Mouse (Mus musculus) MEL (cell line): ENCODE data around the gene Naa80. TPM values are rescaled to one million over a fixed set of nuclear protein-coding genes. Genes with fewer than 3 reads are reported as not detected.

Experiments
- DNase-seq: peaks from one replicate; pipeline ENCODE4 v3.0.0; 2011; ENCODE audit warnings: low read depth, low spot score
- H3K27ac ChIP-seq: 2 replicates; pipeline ENCODE4 v1.5.1; 2012; ENCODE audit warnings: low read depth, mild to moderate bottlenecking, control low read depth, low read length, moderate library complexity; ENCODE audit not compliant: control insufficient read depth
- H3K27me3 ChIP-seq, 2 experiments: fragments of 150-350 bp in 1 of 2; sonication (generic) in 1 of 2; 2 replicates each; pipeline ENCODE4 v1.6.1; 2012; ENCODE audit warnings: low read length in 2 of 2, mild to moderate bottlenecking in 2 of 2, improper control_type of control experiment in 1 of 2, moderate library complexity in 1 of 2; ENCODE audit not compliant: insufficient read depth in 2 of 2, control insufficient read depth in 1 of 2
- H3K36me3 ChIP-seq, 2 experiments: 2 replicates each; pipeline ENCODE4 v1.6.1; 2012 to 2014; ENCODE audit warnings: low read length in 2 of 2, improper control_type of control experiment in 1 of 2, inconsistent platforms in 1 of 2, mild to moderate bottlenecking in 1 of 2; ENCODE audit not compliant: insufficient read depth in 2 of 2, control insufficient read depth in 1 of 2
- H3K4me1 ChIP-seq, 2 experiments: fragments of 150-350 bp in 1 of 2; sonication (generic) in 1 of 2; 2 replicates each; pipeline ENCODE4 v1.6.1; 2012; ENCODE audit warnings: low read length in 2 of 2, improper control_type of control experiment in 1 of 2, mild to moderate bottlenecking in 1 of 2; ENCODE audit not compliant: insufficient read depth in 2 of 2, control insufficient read depth in 1 of 2
- H3K4me3 ChIP-seq, 2 experiments: fragments of 150-350 bp in 1 of 2; sonication (generic) in 1 of 2; 2 replicates each; pipeline ENCODE4 v1.5.1; 2012; ENCODE audit warnings: low read depth in 2 of 2, low read length in 2 of 2, mild to moderate bottlenecking in 2 of 2, moderate library complexity in 2 of 2, control low read depth in 1 of 2, improper control_type of control experiment in 1 of 2; ENCODE audit not compliant: control insufficient read depth in 1 of 2, insufficient read depth in 1 of 2
- H3K79me2 ChIP-seq: 2 replicates; pipeline ENCODE4 v1.6.1; 2012; ENCODE audit warnings: mild to moderate bottlenecking, low read length, moderate library complexity; ENCODE audit not compliant: control insufficient read depth, poor library complexity, insufficient read depth
- H3K9ac ChIP-seq: 2 replicates; pipeline ENCODE4 v1.6.1; 2012; ENCODE audit warnings: low read depth, mild to moderate bottlenecking, control low read depth, low read length, moderate library complexity; ENCODE audit not compliant: control insufficient read depth, poor library complexity, severe bottlenecking
- H3K9me3 ChIP-seq: fragments of 150-350 bp; sonication (generic); replicated peaks from 2 replicates; pipeline ENCODE4 v1.6.1; 2012; ENCODE audit warnings: mild to moderate bottlenecking, low read length, improper control_type of control experiment, moderate library complexity; ENCODE audit not compliant: insufficient read depth
- BHLHE40 ChIP-seq: IDR thresholded peaks from 2 replicates; pipeline ENCODE4 v1.6.1; 2012; ENCODE audit warnings: low read depth, mild to moderate bottlenecking, inconsistent platforms, low read length, improper control_type of control experiment, borderline replicate concordance
- CHD1 ChIP-seq: IDR thresholded peaks from 2 replicates; pipeline ENCODE4 v1.6.1; 2012; ENCODE audit warnings: low read depth, mild to moderate bottlenecking, inconsistent platforms, low read length, improper control_type of control experiment
- CHD2 ChIP-seq: IDR thresholded peaks from 2 replicates; pipeline ENCODE4 v1.6.1; 2011; ENCODE audit warnings: low read length, improper control_type of control experiment
- CTCF ChIP-seq, 3 experiments: IDR thresholded peaks in 2 of 3; conservative IDR thresholded peaks in 1 of 3; 2 replicates each; pipeline ENCODE4 v1.5.1; 2011 to 2012; ENCODE audit warnings: low read length in 3 of 3, low read depth in 2 of 3, mild to moderate bottlenecking in 2 of 3, improper control_type of control experiment in 1 of 3, inconsistent platforms in 1 of 3, mixed read lengths in 1 of 3, moderate library complexity in 1 of 3; ENCODE audit not compliant: control insufficient read depth in 1 of 3, insufficient read depth in 1 of 3, poor library complexity in 1 of 3, severe bottlenecking in 1 of 3
- ELF1 ChIP-seq: IDR thresholded peaks from 2 replicates; pipeline ENCODE4 v1.6.1; 2014; ENCODE audit warnings: low read depth, mild to moderate bottlenecking, inconsistent platforms, low read length, improper control_type of control experiment, moderate library complexity
- EP300 ChIP-seq, 2 experiments: IDR thresholded peaks; 2 replicates each; pipeline ENCODE4 v1.6.1; 2011; ENCODE audit warnings: improper control_type of control experiment in 2 of 2, low read length in 2 of 2, low read depth in 1 of 2, mild to moderate bottlenecking in 1 of 2
- ETS1 ChIP-seq: IDR thresholded peaks from 2 replicates; pipeline ENCODE4 v1.6.1; 2012; ENCODE audit warnings: low read depth, mild to moderate bottlenecking, inconsistent platforms, low read length, improper control_type of control experiment, moderate library complexity
- GATA1 ChIP-seq: IDR thresholded peaks from 2 replicates; pipeline ENCODE4 v1.6.1; 2011; ENCODE audit warnings: low read depth, low read length, improper control_type of control experiment
- HCFC1 ChIP-seq: IDR thresholded peaks from 2 replicates; pipeline ENCODE4 v1.6.1; 2012; ENCODE audit warnings: low read depth, mild to moderate bottlenecking, inconsistent platforms, low read length, improper control_type of control experiment, moderate library complexity
- JUND ChIP-seq: IDR thresholded peaks from 2 replicates; pipeline ENCODE4 v1.6.1; 2011; ENCODE audit warnings: low read depth, mild to moderate bottlenecking, improper control_type of control experiment, low read length
- MAFK ChIP-seq: IDR thresholded peaks from 2 replicates; pipeline ENCODE4 v1.6.1; 2011; ENCODE audit warnings: low read depth, mild to moderate bottlenecking, low read length, improper control_type of control experiment, borderline replicate concordance
- MAX ChIP-seq: IDR thresholded peaks from 2 replicates; pipeline ENCODE4 v1.6.1; 2011; ENCODE audit warnings: low read length, improper control_type of control experiment
- MEF2A ChIP-seq: IDR thresholded peaks from 2 replicates; pipeline ENCODE4 v1.6.1; 2014; ENCODE audit warnings: low read depth, mild to moderate bottlenecking, inconsistent platforms, low read length, improper control_type of control experiment; ENCODE audit not compliant: poor library complexity, insufficient replicate concordance, severe bottlenecking; ENCODE audit errors: extremely low read depth
- MXI1 ChIP-seq: IDR thresholded peaks from 2 replicates; pipeline ENCODE4 v1.6.1; 2011; ENCODE audit warnings: mild to moderate bottlenecking, low read depth, low read length, improper control_type of control experiment
- MYB ChIP-seq: IDR thresholded peaks from 2 replicates; pipeline ENCODE4 v1.6.1; 2011; ENCODE audit warnings: mild to moderate bottlenecking, low read depth, low read length, improper control_type of control experiment
- NELFE ChIP-seq: IDR thresholded peaks from 2 replicates; pipeline ENCODE4 v1.6.1; 2011; ENCODE audit warnings: low read depth, low read length, improper control_type of control experiment
- NRF1 ChIP-seq: IDR thresholded peaks from 2 replicates; pipeline ENCODE4 v1.6.1; 2014; ENCODE audit warnings: low read depth, mild to moderate bottlenecking, inconsistent platforms, low read length, improper control_type of control experiment, moderate library complexity; ENCODE audit not compliant: poor library complexity, insufficient read depth, severe bottlenecking
- POLR2A ChIP-seq, 2 experiments: IDR thresholded peaks; 2 replicates each; pipeline ENCODE4 v1.6.1; 2011 to 2012; ENCODE audit warnings: low read length in 2 of 2, mild to moderate bottlenecking in 2 of 2, control low read depth in 1 of 2, improper control_type of control experiment in 1 of 2, low read depth in 1 of 2, moderate library complexity in 1 of 2; ENCODE audit not compliant: control insufficient read depth in 1 of 2, insufficient read depth in 1 of 2, poor library complexity in 1 of 2
- POLR2AphosphoS2 ChIP-seq: IDR thresholded peaks from 2 replicates; pipeline ENCODE4 v1.6.1; 2011; ENCODE audit warnings: low read length, improper control_type of control experiment
- POLR2AphosphoS5 ChIP-seq: IDR thresholded peaks from 2 replicates; pipeline ENCODE4 v1.6.1; 2012; ENCODE audit warnings: low read depth, borderline replicate concordance, mild to moderate bottlenecking, inconsistent platforms, low read length, moderate library complexity, mixed read lengths
- RAD21 ChIP-seq: IDR thresholded peaks from 2 replicates; pipeline ENCODE4 v1.6.1; 2011; ENCODE audit warnings: mild to moderate bottlenecking, low read depth, low read length, improper control_type of control experiment
- RCOR1 ChIP-seq: IDR thresholded peaks from 2 replicates; pipeline ENCODE4 v1.6.1; 2012; ENCODE audit warnings: low read depth, mild to moderate bottlenecking, inconsistent platforms, low read length, improper control_type of control experiment
- SIN3A ChIP-seq: IDR thresholded peaks from 2 replicates; pipeline ENCODE4 v1.6.1; 2012; ENCODE audit warnings: low read length, improper control_type of control experiment, inconsistent platforms
- TBP ChIP-seq: IDR thresholded peaks from 2 replicates; pipeline ENCODE4 v1.8.0; 2011; ENCODE audit warnings: low read depth, low read length, improper control_type of control experiment
- UBTF ChIP-seq: IDR thresholded peaks from 2 replicates; pipeline ENCODE4 v1.6.1; 2012; ENCODE audit warnings: low read depth, mild to moderate bottlenecking, inconsistent platforms, low read length, improper control_type of control experiment, moderate library complexity, borderline replicate concordance; ENCODE audit not compliant: insufficient read depth
- USF1 ChIP-seq: IDR thresholded peaks from 2 replicates; pipeline ENCODE4 v1.6.1; 2014; ENCODE audit warnings: low read depth, mild to moderate bottlenecking, inconsistent platforms, low read length, improper control_type of control experiment, moderate library complexity
- USF2 ChIP-seq, 2 experiments: IDR thresholded peaks; 2 replicates each; pipeline ENCODE4 v1.6.1; 2011 to 2012; ENCODE audit warnings: improper control_type of control experiment in 2 of 2, low read length in 2 of 2, borderline replicate concordance in 1 of 2, inconsistent platforms in 1 of 2, low read depth in 1 of 2, mild to moderate bottlenecking in 1 of 2; ENCODE audit not compliant: insufficient read depth in 1 of 2
- ZC3H11A ChIP-seq: IDR thresholded peaks from 2 replicates; pipeline ENCODE4 v1.6.1; 2012; ENCODE audit warnings: low read depth, mild to moderate bottlenecking, inconsistent platforms, low read length, improper control_type of control experiment
- ZMIZ1 ChIP-seq: IDR thresholded peaks from 2 replicates; pipeline ENCODE4 v1.6.1; 2012; ENCODE audit warnings: low read depth, mild to moderate bottlenecking, inconsistent platforms, low read length, improper control_type of control experiment, moderate library complexity
- polyA plus RNA-seq, 2 experiments: library from polyadenylated mRNA; stranded (reverse) in 1 of 2; unstranded in 1 of 2; fragments of >175 nt in 1 of 2; fragments of >200 nt in 1 of 2; gene quantifications; 2 replicates each; pipeline versions ENCODE4 v1.2.1 to v1.2.4; 2012; ENCODE audit warnings: low replicate concordance in 2 of 2, low read depth in 1 of 2; ENCODE audit not compliant: insufficient read length in 2 of 2, insufficient read depth in 1 of 2, missing spikeins in 1 of 2
- total RNA-seq: library from RNA; depleted of rRNA; stranded (reverse); fragments of 300-350 nt; gene quantifications from 2 replicates; pipeline ENCODE4 v1.2.3, GENCODE M21; 2012

Gene Naa80
- total and polyA plus RNA-seq, 3 experiments: 14.3 to 74.0 TPM; not detected in 1

DNA sequence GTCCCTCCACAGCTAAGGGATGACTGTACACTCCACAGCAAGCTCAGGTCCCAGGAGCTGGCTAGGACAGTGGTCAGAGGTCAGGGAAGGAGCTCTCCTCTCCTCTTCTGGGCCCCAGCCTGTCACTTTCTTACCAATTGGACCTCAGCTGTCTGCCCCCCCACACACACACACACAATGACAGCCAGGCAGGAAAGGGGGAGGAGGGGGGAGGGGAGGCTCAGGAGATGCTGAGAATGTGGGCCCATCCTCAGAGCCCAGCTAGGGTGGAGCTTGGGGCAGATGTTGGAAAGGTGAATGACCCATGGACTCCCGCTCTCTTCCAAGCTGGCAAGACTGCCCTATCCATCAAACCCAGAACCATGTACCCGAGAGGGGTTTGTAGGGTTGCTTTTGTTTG lies 28.3 kb downstream of the Naa80 start:
- H3K27me3 ChIP-seq: no peaks in the 10 kb centered on the region
- H3K9ac ChIP-seq: no peak overlapping the region
- H3K27ac ChIP-seq: no peak overlapping the region
- TF ChIP-seq NRF1 (no peak), MYB (no peak), MAX (no peak), HCFC1 (no peak), MEF2A (no peak), POLR2AphosphoS2 (no peak), GATA1 (no peak), RAD21 (no peak), BHLHE40 (no peak), SIN3A (no peak), USF2 (IDR thresholded peaks at IDR 0.05; ENCODE audit: borderline replicate concordance in 1 of 2, insufficient read depth in 1 of 2, low read depth in 1 of 2, low read length in 2 of 2) (no peak), MAFK (no peak), RCOR1 (no peak), CHD2 (no peak), MXI1 (no peak), CTCF (IDR thresholded peaks at IDR 0.05 in 2 of 3, conservative IDR thresholded peaks at IDR 0.05 in 1 of 3; ENCODE audit: control insufficient read depth in 1 of 3, insufficient read depth in 1 of 3, low read depth in 2 of 3, low read length in 3 of 3, poor library complexity in 1 of 3, severe bottlenecking in 1 of 3) (no peak), JUND (no peak), POLR2A (IDR thresholded peaks at IDR 0.05; ENCODE audit: control insufficient read depth in 1 of 2, insufficient read depth in 1 of 2, low read depth in 1 of 2, low read length in 2 of 2, poor library complexity in 1 of 2) (no peak)
- no peaks in the 10 kb centered on the region; the same call in 1 of the 2 replicates for H3K79me2 ChIP-seq
- H3K4me1 ChIP-seq: peaks cover 2 to 29% of the 10 kb centered on the region in 2 experiments; a peak in 3 of 4 replicates
- no peak overlapping the region for H3K4me3 ChIP-seq
- DNase-seq: no peak
- no peaks in the 10 kb centered on the region for H3K9me3 ChIP-seq
- peaks cover 0 to 14% of the 10 kb centered on the region in 2 experiments; a peak in 2 of 4 replicates for H3K36me3 ChIP-seq

DNA sequence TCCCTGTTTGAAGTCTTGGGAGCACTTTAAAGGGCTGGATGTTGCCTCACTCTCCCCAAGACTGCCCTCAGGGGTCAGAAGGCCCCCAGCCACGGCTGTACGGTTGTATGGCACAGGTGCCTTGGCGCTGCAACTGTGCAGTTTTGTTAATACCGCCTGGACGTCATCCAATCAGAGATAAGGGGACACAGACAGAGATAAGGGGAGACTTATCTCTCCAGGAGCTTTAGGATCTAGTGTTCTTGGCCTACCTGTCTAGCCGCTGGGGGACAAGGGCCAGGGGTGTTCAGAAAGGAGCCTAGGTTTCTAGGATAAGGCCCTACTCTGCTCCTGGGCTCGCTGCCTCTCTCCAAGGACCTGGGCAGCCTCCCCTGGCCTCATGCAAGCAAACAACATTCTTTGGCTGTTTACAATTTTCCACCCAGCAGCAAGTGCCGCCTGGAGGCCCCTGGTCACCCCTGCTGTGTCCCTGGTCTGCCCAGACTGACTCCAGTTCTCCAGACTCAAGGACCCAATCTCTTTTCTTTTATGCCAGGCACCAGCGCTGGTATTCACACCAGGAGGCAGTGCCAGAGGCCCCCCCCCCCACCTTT lies 29.1 kb downstream of the Naa80 start:
- DNase-seq: no peak
- Histone ChIP-seq H3K79me2 (peaks cover 2% of the 10 kb centered on the region; the same call in 1 of the 2 replicates), H3K4me3 (no peak overlapping the region), H3K27me3 (no peaks in the 10 kb centered on the region), H3K9ac (no peak overlapping the region), H3K27ac (no peak overlapping the region), H3K9me3 (no peaks in the 10 kb centered on the region), H3K36me3 (peaks cover 0 to 10% of the 10 kb centered on the region in 2 experiments; a peak in 2 of 4 replicates), H3K4me1 (peaks cover 3 to 28% of the 10 kb centered on the region in 2 experiments; a peak in 3 of 4 replicates)
- TF ChIP-seq JUND: no peak
- no peak for TF ChIP-seq NRF1
- TF ChIP-seq BHLHE40: no peak
- TF ChIP-seq MAFK: no peak
- no peak for TF ChIP-seq POLR2AphosphoS5
- no peak for TF ChIP-seq POLR2AphosphoS2
- TF ChIP-seq HCFC1: no peak
- no peak for TF ChIP-seq ZMIZ1
- peak; percentile 80 for TF ChIP-seq GATA1
- TF ChIP-seq ELF1: no peak
- no peak for TF ChIP-seq CHD2
- TF ChIP-seq TBP: no peak
- TF ChIP-seq ETS1: 0 out of 2 replicates have a peak, but pooled peaks have one; percentile 25
- TF ChIP-seq CHD1: no peak
- no peak for TF ChIP-seq NELFE
- no peak for TF ChIP-seq USF1
- no peak for TF ChIP-seq ZC3H11A
- no peak for TF ChIP-seq UBTF
- no peak for TF ChIP-seq CTCF (IDR thresholded peaks at IDR 0.05 in 2 of 3, conservative IDR thresholded peaks at IDR 0.05 in 1 of 3; ENCODE audit: control insufficient read depth in 1 of 3, insufficient read depth in 1 of 3, low read depth in 2 of 3, low read length in 3 of 3, poor library complexity in 1 of 3, severe bottlenecking in 1 of 3)
- no peak for TF ChIP-seq RCOR1
- TF ChIP-seq EP300 (IDR thresholded peaks at IDR 0.05; ENCODE audit: low read depth in 1 of 2, low read length in 2 of 2): peak in 1 of 2 experiments; percentile 31; a peak in 1 of 4 replicates
